ENCODE assay signal across 24 mouse cellular contexts in genomic region chr1:86378662-86379061, GRCm38 (mm10). TPM values are rescaled to one million over a fixed set of nuclear protein-coding genes. Genes with fewer than 3 reads are reported as not detected.
DNase-seq lines count a peak whose midpoint lies in the region; ATAC-seq and TF ChIP-seq lines count a peak whose summit lies in the region.
"Had no signal": no experiment of that assay in that cellular context is flagged by ENCODE, and none has a peak within 500 bp of the region (broad histone marks: within the 10 kb centered on the region; RNA-seq: fewer than 3 reads in every experiment).

No protein-coding gene starts in this region.

- WGBS in heart, adult 2 months = 24% methylated on average over 5 of the region's 6 CpGs
- WGBS in heart, postnatal 0 days = 24% methylated on average over 6 of the region's 6 CpGs
- WGBS in limb, embryonic 15.5 days = 15% methylated on average over 5 of the region's 6 CpGs

- DNase-seq in heart, adult 2 months = no peak
- no peak for DNase-seq in heart, postnatal 25 days (ENCODE audit: low spot score)
- DNase-seq in heart, postnatal 0 days (ENCODE audit: low spot score) = no peak
- DNase-seq in heart, adult 11 months = no peak
- peak; percentile 64 for DNase-seq in brain, adult 2 months (ENCODE audit: low read depth, low spot score)
- no peak for DNase-seq in layer of hippocampus, adult 9-11 months
- DNase-seq: adrenal gland, adult 8-10 months; B cell, adult 2 months; cerebellum, adult 11-12 months; cerebellum, postnatal 25 days; kidney, adult 9 months; liver, embryonic 13.5 days; thymus, postnatal 4 days had no signal

- peak overlapping the region; percentile 29 for H3K4me2 ChIP-seq in heart, postnatal 0 days (ENCODE audit: low read depth, low read length)
- H3K4me2 ChIP-seq in limb, embryonic 15.5 days = no peak overlapping the region
- H3K4me2 ChIP-seq: hindbrain, embryonic 13.5 days; liver, embryonic 13.5 days; lung, embryonic 15.5 days; midbrain, embryonic 12.5 days had no signal

- peak overlapping the region; percentile 71 for H3K27ac ChIP-seq in heart, adult 2 months
- H3K27ac ChIP-seq in heart, postnatal 0 days (ENCODE audit: low read depth) = peak overlapping the region; percentile 72
- peak overlapping the region; percentile 71 for H3K27ac ChIP-seq in limb, embryonic 15.5 days
- H3K27ac ChIP-seq: hindbrain, embryonic 13.5 days; liver, embryonic 13.5 days; lung, embryonic 15.5 days; midbrain, embryonic 12.5 days had no signal

- no peaks in the 10 kb centered on the region for H3K27me3 ChIP-seq in heart, adult 2 months (ENCODE audit: control insufficient read depth, insufficient read depth, low read length)
- no peaks in the 10 kb centered on the region for H3K27me3 ChIP-seq in heart, postnatal 0 days (ENCODE audit: control insufficient read depth, insufficient read depth, low read length)
- no peaks in the 10 kb centered on the region for H3K27me3 ChIP-seq in limb, embryonic 15.5 days
- H3K27me3 ChIP-seq: hindbrain, embryonic 13.5 days; liver, embryonic 13.5 days; lung, embryonic 15.5 days; midbrain, embryonic 12.5 days had no signal

- no peak for TF ChIP-seq EP300 in heart, adult 2 months (IDR thresholded peaks at IDR 0.05; ENCODE audit: insufficient read depth, low read depth, low read length)
- no peak for TF ChIP-seq EP300 in heart, postnatal 0 days (IDR thresholded peaks at IDR 0.05; ENCODE audit: low read depth)

- peaks cover 6% of the 10 kb centered on the region for H3K4me1 ChIP-seq in heart, adult 2 months (ENCODE audit: control insufficient read depth, insufficient read depth, low read length)
- H3K4me1 ChIP-seq in heart, postnatal 0 days (ENCODE audit: control insufficient read depth, insufficient read depth) = peaks cover 25% of the 10 kb centered on the region
- H3K4me1 ChIP-seq in limb, embryonic 15.5 days = peaks cover 22% of the 10 kb centered on the region
- H3K4me1 ChIP-seq: hindbrain, embryonic 13.5 days; midbrain, embryonic 12.5 days had no signal

- H3K4me3 ChIP-seq in heart, adult 2 months = no peak overlapping the region; the same call in 1 of the 2 replicates
- H3K4me3 ChIP-seq in heart, postnatal 0 days (ENCODE audit: low read depth, low read length) = no peak overlapping the region
- H3K4me3 ChIP-seq in limb, embryonic 15.5 days = no peak overlapping the region
- H3K4me3 ChIP-seq: hindbrain, embryonic 13.5 days; liver, embryonic 13.5 days; lung, embryonic 15.5 days; midbrain, embryonic 12.5 days had no signal

- no peak for ATAC-seq in heart, postnatal 0 days (ENCODE audit: insufficient read depth, low read depth)
- ATAC-seq in limb, embryonic 15.5 days (ENCODE audit: insufficient number of reproducible peaks, low FRiP score, low TSS enrichment, low read depth) = no peak
- ATAC-seq: forebrain, embryonic 16.5 days had no signal

- intact Hi-C loops in heart, adult 2 months (cut with DNase I) = no loop called here
- intact Hi-C loops in heart, postnatal 25 days (cut with DNase I) = loop anchor here (5.0 kb wide), 1 partner anchor 154 kb away; no protein-coding TSS in a partner anchor

- no peak for TF ChIP-seq POLR2A in heart, adult 2 months (IDR thresholded peaks at IDR 0.05; ENCODE audit: insufficient read depth, low read depth, low read length)

- H3K9ac ChIP-seq in heart, adult 2 months (ENCODE audit: low read depth, low read length) = 0 out of 2 replicates have a peak overlapping the region, but pooled peaks have one; percentile 11
- peak overlapping the region; percentile 8; the same call in 1 of the 2 replicates for H3K9ac ChIP-seq in heart, postnatal 0 days (replicated peaks; ENCODE audit: low read depth, low read length)
- H3K9ac ChIP-seq in limb, embryonic 15.5 days = no peak overlapping the region
- H3K9ac ChIP-seq: hindbrain, embryonic 13.5 days; liver, embryonic 13.5 days; lung, embryonic 15.5 days; midbrain, embryonic 12.5 days had no signal

- no peak for TF ChIP-seq CTCF in heart, adult 2 months (IDR thresholded peaks at IDR 0.05)
- TF ChIP-seq CTCF in heart, postnatal 0 days (IDR thresholded peaks at IDR 0.05; ENCODE audit: low read depth) = no peak

- H3K9me3 ChIP-seq in heart, postnatal 0 days (replicated peaks; ENCODE audit: control insufficient read depth, low read length) = no peaks in the 10 kb centered on the region
- H3K9me3 ChIP-seq in limb, embryonic 15.5 days = no peaks in the 10 kb centered on the region
- H3K9me3 ChIP-seq: hindbrain, embryonic 13.5 days; liver, embryonic 13.5 days; lung, embryonic 15.5 days; midbrain, embryonic 12.5 days had no signal

- no peaks in the 10 kb centered on the region for H3K79me2 ChIP-seq in heart, adult 2 months (replicated peaks; ENCODE audit: control insufficient read depth, insufficient read depth, low read length)

- no peaks in the 10 kb centered on the region for H3K36me3 ChIP-seq in heart, adult 2 months (ENCODE audit: control insufficient read depth, insufficient read depth, low read length)
- H3K36me3 ChIP-seq in heart, postnatal 0 days (replicated peaks; ENCODE audit: control insufficient read depth, insufficient read depth, low read length) = no peaks in the 10 kb centered on the region
- H3K36me3 ChIP-seq in limb, embryonic 15.5 days = no peaks in the 10 kb centered on the region
- H3K36me3 ChIP-seq: hindbrain, embryonic 13.5 days; liver, embryonic 13.5 days; lung, embryonic 15.5 days; midbrain, embryonic 12.5 days had no signal

RNA-seq across cellular contexts. Expression of gene Ncl, which starts 19.5 kb away (rescaled TPM):
- total RNA-seq in heart, adult 2 months (2021) = 100 to 1,000 TPM in 1 of 2 experiments, 10 to 100 TPM in 1; 95.9 to 120 TPM
- 7.2 and 10.3 TPM in 2 replicates for polyA plus RNA-seq in heart, adult 2 months (2012; rRNA removed)
- total RNA-seq in heart, postnatal 25 days (2021) = 100 to 1,000 TPM; 102 to 113 TPM
- 11.2 and 31.7 TPM in 2 replicates for total RNA-seq in heart, postnatal 0 days (2014; rRNA removed; ENCODE audit: low replicate concordance)
- 153 and 174 TPM in 2 replicates for polyA plus RNA-seq in heart, postnatal 0 days (2015; fragmentation: Nextera tagmentation; extraction: Ambion mirVana)
- polyA plus RNA-seq in limb, embryonic 15.5 days (2015; fragmentation: Nextera tagmentation; extraction: Ambion mirVana) = 356 and 369 TPM in 2 replicates

RNA-seq across cellular contexts. Expression of gene Nmur1, which starts 47.4 kb away (rescaled TPM):
- total RNA-seq in heart, adult 2 months (2021) = not detected
- not detected in 2 replicates for polyA plus RNA-seq in heart, adult 2 months (2012; rRNA removed)
- not detected for total RNA-seq in heart, postnatal 25 days (2021)
- total RNA-seq in heart, postnatal 0 days (2014; rRNA removed; ENCODE audit: low replicate concordance) = 0.31 TPM in 1 of 2 replicates, not detected in the other
- not detected in 2 replicates for polyA plus RNA-seq in heart, postnatal 0 days (2015; fragmentation: Nextera tagmentation; extraction: Ambion mirVana)
- polyA plus RNA-seq in limb, embryonic 15.5 days (2015; fragmentation: Nextera tagmentation; extraction: Ambion mirVana) = not detected in 2 replicates
- total RNA-seq: adrenal gland, adult 8-10 months; gastrocnemius, postnatal 10 days had no signal
- polyA plus RNA-seq: forebrain, embryonic 16.5 days; hindbrain, embryonic 13.5 days; intestine, embryonic 14.5 days; liver, embryonic 13.5 days; macrophage; midbrain, embryonic 12.5 days; neural tube, embryonic 14.5 days had no signal

RNA-seq across cellular contexts. Expression of gene Tex44, which starts 47.5 kb away (rescaled TPM):
- not detected for total RNA-seq in heart, adult 2 months (2021)
- 0.12 and 0.18 TPM in 2 replicates for polyA plus RNA-seq in heart, adult 2 months (2012; rRNA removed)
- total RNA-seq in heart, postnatal 25 days (2021) = not detected
- not detected in 2 replicates for total RNA-seq in heart, postnatal 0 days (2014; rRNA removed; ENCODE audit: low replicate concordance)
- polyA plus RNA-seq in heart, postnatal 0 days (2015; fragmentation: Nextera tagmentation; extraction: Ambion mirVana) = not detected in 2 replicates
- not detected in 2 replicates for polyA plus RNA-seq in limb, embryonic 15.5 days (2015; fragmentation: Nextera tagmentation; extraction: Ambion mirVana)
- total RNA-seq: adrenal gland, adult 8-10 months; gastrocnemius, postnatal 10 days; left cerebral cortex, postnatal 10 days had no signal
- polyA plus RNA-seq: forebrain, embryonic 16.5 days; hindbrain, embryonic 13.5 days; intestine, embryonic 14.5 days; large intestine, adult 2 months; liver, embryonic 13.5 days; lung, embryonic 15.5 days; macrophage; midbrain, embryonic 12.5 days; neural tube, embryonic 14.5 days had no signal
